Mouse (Mus musculus) lung, adult 2 months (tissue): ENCODE data around the gene Gramd1b.

ENCODE experiments used
- CTCF ChIP-seq: fragments of 200-500 bp; IDR thresholded peaks from 2 replicates; pipeline ENCODE4 v1.5.1; 2011; ENCODE audit warnings: mild to moderate bottlenecking, low read length, control low read depth; ENCODE audit not compliant: insufficient read depth
- POLR2A ChIP-seq: fragments of 200-500 bp; IDR thresholded peaks from 2 replicates; pipeline ENCODE4 v1.6.1; 2011; ENCODE audit warnings: low read depth, mild to moderate bottlenecking, control low read depth, low read length, borderline replicate concordance; ENCODE audit errors: extremely low read depth

DNA sequence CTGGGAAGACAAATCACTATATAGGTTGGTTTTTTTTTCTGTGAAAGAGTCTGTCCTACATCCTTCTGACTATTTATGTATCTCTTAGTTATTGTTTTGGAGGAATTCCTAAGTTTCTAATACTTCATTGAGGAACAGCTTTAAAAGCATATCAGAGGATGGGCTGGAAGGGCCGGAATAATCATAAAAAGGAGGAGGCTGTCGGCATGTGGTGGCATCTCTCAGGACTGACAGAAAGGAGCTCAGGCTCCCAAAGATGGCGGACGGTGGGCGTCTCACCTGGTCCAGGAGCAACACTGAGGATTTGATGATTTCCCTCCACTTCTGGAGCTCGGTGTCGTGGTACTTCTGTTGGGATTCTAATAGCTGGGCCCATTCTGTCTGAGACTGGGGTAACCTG lies 231.9 kb downstream of the Gramd1b start:
- TF ChIP-seq CTCF (no peak), POLR2A (no peak)
